Comparison of ENCODE assay signal across 12 mouse cellular contexts in genomic region chr8:105470262-105470661, GRCm38 (mm10). TPM values are rescaled to one million over a fixed set of nuclear protein-coding genes. Genes with fewer than 3 reads are reported as not detected.
DNase-seq lines count a peak whose midpoint lies in the region; ATAC-seq and TF ChIP-seq lines count a peak whose summit lies in the region.
"Had no signal": no experiment of that assay in that cellular context is flagged by ENCODE, and none has a peak within 500 bp of the region (broad histone marks: within the 10 kb centered on the region; RNA-seq: fewer than 3 reads in every experiment).

No protein-coding gene starts in this region.

- H3K4me3 ChIP-seq in heart, postnatal 0 days (ENCODE audit: low read depth, low read length), result no peak overlapping the region
- H3K4me3 ChIP-seq in embryonic facial prominence, embryonic 10.5 days, result peak overlapping the region; percentile 56
- peak overlapping the region; percentile 43 for H3K4me3 ChIP-seq in hindbrain, embryonic 11.5 days (ENCODE audit: low read depth, low read length)
- H3K4me3 ChIP-seq in midbrain, embryonic 14.5 days (replicated peaks; ENCODE audit: low read depth, low read length), result peak overlapping the region; percentile 41

- H3K27me3 ChIP-seq in heart, postnatal 0 days (ENCODE audit: control insufficient read depth, insufficient read depth, low read length), result no peaks in the 10 kb centered on the region
- H3K27me3 ChIP-seq in embryonic facial prominence, embryonic 10.5 days (replicated peaks; ENCODE audit: low read depth, poor library complexity, severe bottlenecking), result peaks cover 57% of the 10 kb centered on the region
- peaks cover 8% of the 10 kb centered on the region for H3K27me3 ChIP-seq in hindbrain, embryonic 11.5 days (ENCODE audit: control insufficient read depth, insufficient read depth, low read length)
- H3K27me3 ChIP-seq in midbrain, embryonic 14.5 days (ENCODE audit: control insufficient read depth, insufficient read depth, low read length), result no peaks in the 10 kb centered on the region

- no peaks in the 10 kb centered on the region for H3K9me3 ChIP-seq in heart, postnatal 0 days (replicated peaks; ENCODE audit: control insufficient read depth, low read length)
- no peaks in the 10 kb centered on the region for H3K9me3 ChIP-seq in embryonic facial prominence, embryonic 10.5 days
- no peaks in the 10 kb centered on the region for H3K9me3 ChIP-seq in hindbrain, embryonic 11.5 days (ENCODE audit: control insufficient read depth, low read length)
- H3K9me3 ChIP-seq in midbrain, embryonic 14.5 days (ENCODE audit: control insufficient read depth, low read length), result no peaks in the 10 kb centered on the region
- H3K9me3 ChIP-seq: liver, embryonic 12.5 days had no signal

- no peak for ATAC-seq in heart, postnatal 0 days (ENCODE audit: insufficient read depth, low read depth)
- no peak for ATAC-seq in hindbrain, embryonic 11.5 days (ENCODE audit: low FRiP score)
- no peak for ATAC-seq in midbrain, embryonic 14.5 days (ENCODE audit: low FRiP score, low TSS enrichment)
- ATAC-seq: activated CD4-positive, CD25-positive, alpha-beta regulatory T cell, adult 4 months had no signal

- DNase-seq in heart, postnatal 0 days (ENCODE audit: low spot score), result no peak
- no peak for DNase-seq in heart, adult 8-10 months (ENCODE audit: low spot score)
- DNase-seq in embryonic facial prominence, embryonic 10.5 days (ENCODE audit: low spot score), result no peak
- DNase-seq in hindbrain, embryonic 11.5 days (ENCODE audit: low spot score), result no peak
- no peak for DNase-seq in midbrain, embryonic 14.5 days
- DNase-seq in Muller cell, postnatal 12 days (ENCODE audit: inconsistent ontology term), result no peak
- no peak for DNase-seq in layer of hippocampus, adult 11-12 months (ENCODE audit: low spot score)
- DNase-seq in urinary bladder, postnatal 4 days (ENCODE audit: low spot score in 2 of 2), result no peak
- DNase-seq: kidney, adult 2 months had no signal

- no peak overlapping the region for H3K9ac ChIP-seq in heart, postnatal 0 days (replicated peaks; ENCODE audit: low read depth, low read length)
- peak overlapping the region; percentile 54 for H3K9ac ChIP-seq in hindbrain, embryonic 11.5 days (ENCODE audit: low read depth, low read length)
- peak overlapping the region; percentile 51; the same call in 1 of the 2 replicates for H3K9ac ChIP-seq in midbrain, embryonic 14.5 days (replicated peaks; ENCODE audit: low read length)
- H3K9ac ChIP-seq: liver, embryonic 12.5 days had no signal

- 84% methylated on average over 5 of the region's 5 CpGs for whole genome bisulfite sequencing in heart, postnatal 0 days
- WGBS in embryonic facial prominence, embryonic 10.5 days, result 82% methylated on average over 5 of the region's 5 CpGs
- 59% methylated on average over 5 of the region's 5 CpGs for WGBS in hindbrain, embryonic 11.5 days
- 69% methylated on average over 5 of the region's 5 CpGs for WGBS in midbrain, embryonic 14.5 days

- peak overlapping the region; percentile 64 for H3K4me2 ChIP-seq in heart, postnatal 0 days (ENCODE audit: low read depth, low read length)
- H3K4me2 ChIP-seq in hindbrain, embryonic 11.5 days (replicated peaks; ENCODE audit: low read depth, low read length), result peak overlapping the region; percentile 65
- H3K4me2 ChIP-seq in midbrain, embryonic 14.5 days (ENCODE audit: low read length), result peak overlapping the region; percentile 73

- H3K4me1 ChIP-seq in heart, postnatal 0 days (ENCODE audit: control insufficient read depth, insufficient read depth), result peaks cover 30% of the 10 kb centered on the region
- H3K4me1 ChIP-seq in embryonic facial prominence, embryonic 10.5 days, result peaks cover 64% of the 10 kb centered on the region
- H3K4me1 ChIP-seq in hindbrain, embryonic 11.5 days (replicated peaks; ENCODE audit: control insufficient read depth, insufficient read depth, low read length), result peaks cover 38% of the 10 kb centered on the region
- peaks cover 38% of the 10 kb centered on the region for H3K4me1 ChIP-seq in midbrain, embryonic 14.5 days (ENCODE audit: control insufficient read depth, insufficient read depth, low read length)

- no peak for TF ChIP-seq EP300 in heart, postnatal 0 days (IDR thresholded peaks at IDR 0.05; ENCODE audit: low read depth)

- peaks cover 10% of the 10 kb centered on the region; the same call in 1 of the 2 replicates for H3K36me3 ChIP-seq in heart, postnatal 0 days (replicated peaks; ENCODE audit: control insufficient read depth, insufficient read depth, low read length)
- H3K36me3 ChIP-seq in embryonic facial prominence, embryonic 10.5 days (replicated peaks), result 0 out of 2 replicates have a peak, but pooled peaks cover 10% of the 10 kb centered on the region
- 0 out of 2 replicates have a peak, but pooled peaks cover 2% of the 10 kb centered on the region for H3K36me3 ChIP-seq in hindbrain, embryonic 11.5 days (ENCODE audit: control insufficient read depth, insufficient read depth, low read length)
- H3K36me3 ChIP-seq in midbrain, embryonic 14.5 days (ENCODE audit: control insufficient read depth, insufficient read depth, low read length), result 0 out of 2 replicates have a peak, but pooled peaks cover 9% of the 10 kb centered on the region
- H3K36me3 ChIP-seq: liver, embryonic 12.5 days had no signal

- no peak overlapping the region for H3K27ac ChIP-seq in heart, postnatal 0 days (ENCODE audit: low read depth)
- peak overlapping the region; percentile 80 for H3K27ac ChIP-seq in embryonic facial prominence, embryonic 10.5 days (replicated peaks)
- peak overlapping the region; percentile 91 for H3K27ac ChIP-seq in hindbrain, embryonic 11.5 days (ENCODE audit: low read depth, low read length)
- peak overlapping the region; percentile 72 for H3K27ac ChIP-seq in midbrain, embryonic 14.5 days (replicated peaks; ENCODE audit: low read depth, low read length)
- H3K27ac ChIP-seq: liver, embryonic 12.5 days had no signal

- no peak for TF ChIP-seq CTCF in heart, postnatal 0 days (IDR thresholded peaks at IDR 0.05; ENCODE audit: low read depth)

RNA-seq across cellular contexts. Expression of gene Tppp3, which starts 1.1 kb away (rescaled TPM):
- total RNA-seq in heart, postnatal 0 days (2014; rRNA removed; ENCODE audit: low replicate concordance), result 12.9 and 19.8 TPM in 2 replicates
- 37.8 and 42.3 TPM in 2 replicates for polyA plus RNA-seq in heart, postnatal 0 days (2015; fragmentation: Nextera tagmentation; extraction: Ambion mirVana)
- 10 to 100 TPM; 25.8 to 42.5 (median 34.9) TPM for total RNA-seq in heart, adult 8-10 months (2022)
- polyA plus RNA-seq in embryonic facial prominence, embryonic 10.5 days (2016; fragmentation: Nextera tagmentation; extraction: Ambion mirVana), result 35.7 and 48.8 TPM in 2 replicates
- polyA plus RNA-seq in hindbrain, embryonic 11.5 days (2014; fragmentation: Nextera tagmentation; extraction: Ambion mirVana), result 206 and 218 TPM in 2 replicates
- 91.3 and 108 TPM in 2 replicates for polyA plus RNA-seq in midbrain, embryonic 14.5 days (2014; fragmentation: Nextera tagmentation; extraction: Ambion mirVana)

RNA-seq across cellular contexts. Expression of gene Zdhhc1, which starts 26.4 kb away (rescaled TPM):
- total RNA-seq in heart, postnatal 0 days (2014; rRNA removed; ENCODE audit: low replicate concordance), result 37.8 and 56.2 TPM in 2 replicates
- polyA plus RNA-seq in heart, postnatal 0 days (2015; fragmentation: Nextera tagmentation; extraction: Ambion mirVana), result 19.1 TPM in 2 replicates
- 10 to 100 TPM; 13.0 to 15.3 (median 13.5) TPM for total RNA-seq in heart, adult 8-10 months (2022)
- polyA plus RNA-seq in embryonic facial prominence, embryonic 10.5 days (2016; fragmentation: Nextera tagmentation; extraction: Ambion mirVana), result 19.2 and 20.5 TPM in 2 replicates
- 19.0 and 19.7 TPM in 2 replicates for polyA plus RNA-seq in hindbrain, embryonic 11.5 days (2014; fragmentation: Nextera tagmentation; extraction: Ambion mirVana)
- 25.2 and 26.4 TPM in 2 replicates for polyA plus RNA-seq in midbrain, embryonic 14.5 days (2014; fragmentation: Nextera tagmentation; extraction: Ambion mirVana)

RNA-seq across cellular contexts. Expression of gene Hsd11b2, which starts 48.3 kb away (rescaled TPM):
- total RNA-seq in heart, postnatal 0 days (2014; rRNA removed; ENCODE audit: low replicate concordance), result not detected in 2 replicates
- 0.18 and 0.25 TPM in 2 replicates for polyA plus RNA-seq in heart, postnatal 0 days (2015; fragmentation: Nextera tagmentation; extraction: Ambion mirVana)
- under 1 TPM in 1 of 4 experiments, not detected in 3; 0.22 TPM for total RNA-seq in heart, adult 8-10 months (2022)
- 18.8 and 22.2 TPM in 2 replicates for polyA plus RNA-seq in embryonic facial prominence, embryonic 10.5 days (2016; fragmentation: Nextera tagmentation; extraction: Ambion mirVana)
- 19.6 and 21.1 TPM in 2 replicates for polyA plus RNA-seq in hindbrain, embryonic 11.5 days (2014; fragmentation: Nextera tagmentation; extraction: Ambion mirVana)
- 5.9 and 9.7 TPM in 2 replicates for polyA plus RNA-seq in midbrain, embryonic 14.5 days (2014; fragmentation: Nextera tagmentation; extraction: Ambion mirVana)
- polyA plus RNA-seq: activated CD4-positive, CD25-positive, alpha-beta regulatory T cell, adult 4 months had no signal

RNA-seq across cellular contexts. Expression of gene Lrrc36, which starts 56.9 kb away (rescaled TPM):
- 0.23 TPM in 1 of 2 replicates, not detected in the other for total RNA-seq in heart, postnatal 0 days (2014; rRNA removed; ENCODE audit: low replicate concordance)
- 0.36 and 0.56 TPM in 2 replicates for polyA plus RNA-seq in heart, postnatal 0 days (2015; fragmentation: Nextera tagmentation; extraction: Ambion mirVana)
- under 1 TPM; 0.19 to 0.56 (median 0.45) TPM for total RNA-seq in heart, adult 8-10 months (2022)
- polyA plus RNA-seq in embryonic facial prominence, embryonic 10.5 days (2016; fragmentation: Nextera tagmentation; extraction: Ambion mirVana), result 0.29 and 0.67 TPM in 2 replicates
- 2.8 and 3.0 TPM in 2 replicates for polyA plus RNA-seq in hindbrain, embryonic 11.5 days (2014; fragmentation: Nextera tagmentation; extraction: Ambion mirVana)
- polyA plus RNA-seq in midbrain, embryonic 14.5 days (2014; fragmentation: Nextera tagmentation; extraction: Ambion mirVana), result 1.5 and 1.7 TPM in 2 replicates
- polyA plus RNA-seq: activated CD4-positive, CD25-positive, alpha-beta regulatory T cell, adult 4 months; stomach, embryonic 14.5 days had no signal

RNA-seq across cellular contexts. Expression of gene Kctd19, which starts 57.0 kb away (rescaled TPM):
- total RNA-seq in heart, postnatal 0 days (2014; rRNA removed; ENCODE audit: low replicate concordance), result not detected in 2 replicates
- polyA plus RNA-seq in heart, postnatal 0 days (2015; fragmentation: Nextera tagmentation; extraction: Ambion mirVana), result not detected in 2 replicates
- under 1 TPM in 3 of 4 experiments, not detected in 1; 0.11 to 0.31 (median 0.28) TPM for total RNA-seq in heart, adult 8-10 months (2022)
- 0.08 and 0.16 TPM in 2 replicates for polyA plus RNA-seq in embryonic facial prominence, embryonic 10.5 days (2016; fragmentation: Nextera tagmentation; extraction: Ambion mirVana)
- polyA plus RNA-seq in hindbrain, embryonic 11.5 days (2014; fragmentation: Nextera tagmentation; extraction: Ambion mirVana), result 0.14 TPM in 1 of 2 replicates, not detected in the other
- polyA plus RNA-seq in midbrain, embryonic 14.5 days (2014; fragmentation: Nextera tagmentation; extraction: Ambion mirVana), result not detected in 2 replicates
- polyA plus RNA-seq: activated CD4-positive, CD25-positive, alpha-beta regulatory T cell, adult 4 months; liver, embryonic 12.5 days; stomach, embryonic 14.5 days had no signal
